Mouse (Mus musculus) adrenal gland, postnatal 25 days (tissue): ENCODE results near the gene Cfap43. TPM values are rescaled to one million over a fixed set of nuclear protein-coding genes. Genes with fewer than 3 reads are reported as not detected.

Experiments used
- DNase-seq: peaks from one replicate; pipeline ENCODE4 v3.0.0; 2021; ENCODE audit warnings: mixed read lengths
- total RNA-seq: library from RNA; stranded (reverse); gene quantifications from 2 replicates; pipeline ENCODE4 v1.2.3, GENCODE M21; 2021

Gene Cfap43
- total RNA-seq, 1 experiment from 2014 or later, result not detected

GRCm38 (mm10) chr19:47914191-47914590 lies 4.9 kb downstream of the Cfap43 start:
- DNase-seq, result no peak

- no peak for DNase-seq
These were observed 5.7 kb downstream of the Cfap43 start for GRCm38 (mm10) chr19:47913344-47913743.

GRCm38 (mm10) chr19:47910751-47911150 lies 8.3 kb downstream of the Cfap43 start:
- DNase-seq, result no peak

GRCm38 (mm10) chr19:47910117-47910618 lies 8.9 kb downstream of the Cfap43 start:
- no peak for DNase-seq

- peak; percentile 25 for DNase-seq
These were observed 9.5 kb downstream of the Cfap43 start for GRCm38 (mm10) chr19:47909387-47910116.

- DNase-seq, result no peak
These were observed 10.1 kb downstream of the Cfap43 start for GRCm38 (mm10) chr19:47908961-47909371.

GRCm38 (mm10) chr19:47907596-47907995 lies 11.5 kb downstream of the Cfap43 start:
- no peak for DNase-seq

GRCm38 (mm10) chr19:47905603-47906002 lies 13.5 kb downstream of the Cfap43 start:
- DNase-seq, result no peak

GRCm38 (mm10) chr19:47905081-47905480 lies 14.0 kb downstream of the Cfap43 start:
- DNase-seq, result no peak

- DNase-seq, result no peak
These were observed 15.4 kb downstream of the Cfap43 start for GRCm38 (mm10) chr19:47903679-47904078.

- DNase-seq, result no peak
These were observed 16.5 kb downstream of the Cfap43 start for GRCm38 (mm10) chr19:47902316-47903201.

GRCm38 (mm10) chr19:47900558-47900957 lies 18.5 kb downstream of the Cfap43 start:
- no peak for DNase-seq

- DNase-seq, result no peak
These were observed 19.1 kb downstream of the Cfap43 start for GRCm38 (mm10) chr19:47900012-47900411.

- no peak for DNase-seq
These were observed 20.5 kb downstream of the Cfap43 start for GRCm38 (mm10) chr19:47898472-47899079.

- no peak for DNase-seq
These were observed 26.0 kb downstream of the Cfap43 start for GRCm38 (mm10) chr19:47893092-47893491.

GRCm38 (mm10) chr19:47891562-47892312 lies 27.4 kb downstream of the Cfap43 start:
- no peak for DNase-seq

GRCm38 (mm10) chr19:47890489-47891130 lies 28.5 kb downstream of the Cfap43 start:
- no peak for DNase-seq

GRCm38 (mm10) chr19:47888037-47888436 lies 31.1 kb downstream of the Cfap43 start:
- DNase-seq, result no peak

- DNase-seq, result no peak
These were observed 31.7 kb downstream of the Cfap43 start for GRCm38 (mm10) chr19:47887417-47887816.

- DNase-seq, result no peak
These were observed 32.5 kb downstream of the Cfap43 start for GRCm38 (mm10) chr19:47886617-47887016.

- DNase-seq, result no peak
These were observed 33.2 kb downstream of the Cfap43 start for GRCm38 (mm10) chr19:47885886-47886285.
